Mouse (Mus musculus): Measurements from ENCODE around the gene Rcn3. TPM values are rescaled to one million over a fixed set of nuclear protein-coding genes. Genes with fewer than 3 reads are reported as not detected.

Gene Rcn3
- polyA plus RNA-seq, 1 experiment from 2014 or later: 388 TPM

DNA sequence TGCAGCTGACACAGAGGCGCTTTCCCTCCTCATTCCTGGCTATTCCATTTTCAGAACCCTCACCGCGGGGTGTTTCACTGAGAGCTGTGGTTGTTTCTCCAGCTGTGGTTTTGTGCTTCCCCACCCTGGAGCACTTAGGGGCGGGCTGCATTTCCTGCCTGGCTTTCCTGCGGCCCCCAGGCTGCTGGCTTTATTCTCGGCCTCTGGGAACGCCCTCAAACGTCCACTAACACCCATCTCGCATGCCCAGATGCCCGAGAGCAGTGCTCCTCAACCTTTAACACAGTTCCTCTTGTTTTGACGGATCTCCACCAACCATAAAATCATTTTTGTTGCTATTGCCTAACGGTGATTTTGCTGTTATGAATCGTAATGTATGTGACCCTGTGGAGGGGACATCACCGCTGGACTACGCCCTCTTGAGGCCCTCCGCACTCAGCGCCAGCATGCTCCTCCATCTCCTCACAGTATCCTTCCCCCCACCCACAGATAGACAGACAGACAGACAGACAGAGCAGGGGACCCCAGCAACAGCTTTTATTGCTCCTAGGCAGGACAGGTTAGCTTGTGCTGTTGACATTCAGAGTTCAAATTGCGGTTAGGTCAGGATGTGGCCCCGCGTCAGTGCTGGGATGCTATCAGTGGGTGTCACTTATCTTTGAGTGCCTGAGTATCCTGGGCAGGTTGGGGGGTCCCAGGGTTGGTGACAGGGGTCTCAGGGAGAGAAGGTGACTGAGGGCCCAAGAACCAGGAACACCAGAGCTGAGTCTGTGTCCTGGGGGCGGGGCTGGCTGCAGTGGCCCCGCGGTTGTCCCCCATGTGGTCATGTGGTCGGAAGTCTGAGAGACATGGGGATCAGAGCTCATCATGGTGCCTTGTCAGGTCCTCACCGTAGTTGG is 9.4 kb downstream of the Rcn3 start:
- Histone ChIP-seq H3K9ac (ENCODE audit: low read length) (no peak overlapping the region), H3K4me1 (ENCODE audit: control insufficient read depth, insufficient read depth, low read length) (0 out of 2 replicates have a peak, but pooled peaks cover 3% of the 10 kb centered on the region), H3K36me3 (ENCODE audit: control insufficient read depth, insufficient read depth, low read length) (peaks cover 13% of the 10 kb centered on the region), H3K27me3 (ENCODE audit: control insufficient read depth, insufficient read depth, low read length) (no peaks in the 10 kb centered on the region), H3K9me3 (replicated peaks; ENCODE audit: control insufficient read depth, low read length) (no peaks in the 10 kb centered on the region), H3K4me3 (replicated peaks; ENCODE audit: low read length) (no peak overlapping the region), H3K27ac (ENCODE audit: low read length) (peak overlapping the region; percentile 54), H3K4me2 (ENCODE audit: low read depth, low read length) (peak overlapping the region; percentile 2; the same call in 1 of the 2 replicates)
- 64% methylated on average over 25 of the region's 25 CpGs for WGBS
- no peak for ATAC-seq (ENCODE audit: insufficient read depth, low FRiP score)

DNA sequence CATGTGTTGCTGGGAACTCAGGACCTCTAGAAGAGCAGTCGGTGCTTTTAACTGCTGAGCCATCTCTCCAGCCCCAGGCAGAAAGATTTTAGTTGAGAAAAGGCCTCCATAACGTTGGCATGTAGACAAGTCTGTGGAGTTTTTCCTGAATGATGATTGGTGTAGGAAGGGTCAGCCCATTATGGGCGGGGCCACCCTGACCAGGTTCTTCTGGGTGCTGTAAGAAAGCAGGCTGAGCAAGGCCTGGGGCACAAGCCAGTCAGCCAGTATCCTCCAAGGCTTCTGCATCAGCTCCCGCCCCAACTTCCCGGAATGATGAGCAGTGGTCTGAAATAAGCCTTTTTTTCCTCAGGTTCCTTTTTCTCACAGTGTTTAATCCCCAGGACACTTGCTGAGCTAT is 11.0 kb downstream of the Rcn3 start:
- no peaks in the 10 kb centered on the region for H3K27me3 ChIP-seq (ENCODE audit: control insufficient read depth, insufficient read depth, low read length)
- H3K4me2 ChIP-seq (ENCODE audit: low read depth, low read length): no peak overlapping the region
- H3K36me3 ChIP-seq (ENCODE audit: control insufficient read depth, insufficient read depth, low read length): peaks cover 7% of the 10 kb centered on the region; the same call in 1 of the 2 replicates
- H3K9me3 ChIP-seq (replicated peaks; ENCODE audit: control insufficient read depth, low read length): no peaks in the 10 kb centered on the region
- 0 out of 2 replicates have a peak, but pooled peaks cover 3% of the 10 kb centered on the region for H3K4me1 ChIP-seq (ENCODE audit: control insufficient read depth, insufficient read depth, low read length)
- 52% methylated on average over 5 of the region's 5 CpGs for WGBS
- no peak overlapping the region for H3K27ac ChIP-seq (ENCODE audit: low read length)
- no peak overlapping the region for H3K4me3 ChIP-seq (replicated peaks; ENCODE audit: low read length)
- no peak overlapping the region for H3K9ac ChIP-seq (ENCODE audit: low read length)
- no peak for ATAC-seq (ENCODE audit: insufficient read depth, low FRiP score)

DNA sequence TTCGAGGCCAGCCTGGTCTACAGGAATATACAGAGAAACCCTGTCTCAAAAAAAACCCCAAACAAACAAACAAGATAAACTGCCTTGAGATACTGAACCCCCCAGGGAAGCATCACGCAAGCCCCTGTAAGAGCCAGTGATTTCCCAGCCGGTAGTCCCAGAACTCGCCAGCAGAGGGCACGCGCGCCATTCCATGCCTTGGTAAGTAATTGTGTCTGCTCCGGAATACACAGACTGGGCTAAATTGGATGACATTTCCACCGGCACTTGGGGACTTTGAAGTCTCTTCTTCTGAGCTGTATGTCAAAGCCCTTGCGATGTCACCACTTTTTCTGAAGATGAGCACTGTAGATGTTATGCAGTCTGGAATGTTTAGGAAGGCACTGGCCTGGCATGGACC is 12.2 kb downstream of the Rcn3 start:
- peaks cover 6% of the 10 kb centered on the region; the same call in 1 of the 2 replicates for H3K36me3 ChIP-seq (ENCODE audit: control insufficient read depth, insufficient read depth, low read length)
- peak; percentile 48; the same call in 1 of the 2 replicates for ATAC-seq (ENCODE audit: insufficient read depth, low FRiP score)

DNA sequence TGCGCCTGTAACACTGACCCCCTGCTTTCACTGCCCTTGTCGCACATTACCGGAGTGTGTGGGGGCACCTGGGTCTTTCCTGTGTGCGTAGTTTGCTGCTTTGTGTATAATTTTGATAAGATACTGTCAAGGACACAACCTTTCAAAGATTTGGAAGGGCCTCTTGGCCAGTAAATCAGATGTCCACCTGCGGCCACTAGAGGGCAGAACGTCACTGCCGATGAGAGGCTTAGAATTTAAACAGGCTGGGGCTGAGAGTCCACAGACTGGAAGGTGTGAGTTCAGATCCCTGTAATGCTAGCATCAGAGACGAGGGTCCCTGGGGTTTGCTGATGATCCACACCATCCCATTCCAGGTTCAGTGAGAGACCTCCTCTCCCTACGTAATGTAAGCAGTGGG is 13.5 kb downstream of the Rcn3 start:
- 29% methylated on average over 9 of the region's 9 CpGs for WGBS
- Histone ChIP-seq H3K27me3 (ENCODE audit: control insufficient read depth, insufficient read depth, low read length) (no peaks in the 10 kb centered on the region), H3K9ac (ENCODE audit: low read length) (no peak overlapping the region), H3K4me1 (ENCODE audit: control insufficient read depth, insufficient read depth, low read length) (0 out of 2 replicates have a peak, but pooled peaks cover 3% of the 10 kb centered on the region), H3K36me3 (ENCODE audit: control insufficient read depth, insufficient read depth, low read length) (peaks cover 7% of the 10 kb centered on the region; the same call in 1 of the 2 replicates), H3K27ac (ENCODE audit: low read length) (no peak overlapping the region), H3K4me2 (ENCODE audit: low read depth, low read length) (no peak overlapping the region), H3K4me3 (replicated peaks; ENCODE audit: low read length) (no peak overlapping the region), H3K9me3 (replicated peaks; ENCODE audit: control insufficient read depth, low read length) (no peaks in the 10 kb centered on the region)
- no peak for ATAC-seq (ENCODE audit: insufficient read depth, low FRiP score)

More for the DNA sequence above, 12.2 kb downstream of the Rcn3 start:
- 0 out of 2 replicates have a peak, but pooled peaks cover 3% of the 10 kb centered on the region for H3K4me1 ChIP-seq (ENCODE audit: control insufficient read depth, insufficient read depth, low read length)
- H3K9me3 ChIP-seq (replicated peaks; ENCODE audit: control insufficient read depth, low read length): no peaks in the 10 kb centered on the region
- under 1% methylated on average over 10 of the region's 10 CpGs for whole genome bisulfite sequencing
- H3K4me2 ChIP-seq (ENCODE audit: low read depth, low read length): no peak overlapping the region
- H3K27ac ChIP-seq (ENCODE audit: low read length): no peak overlapping the region
- H3K4me3 ChIP-seq (replicated peaks; ENCODE audit: low read length): no peak overlapping the region
- no peaks in the 10 kb centered on the region for H3K27me3 ChIP-seq (ENCODE audit: control insufficient read depth, insufficient read depth, low read length)
- 0 out of 2 replicates have a peak overlapping the region, but pooled peaks have one; percentile 13 for H3K9ac ChIP-seq (ENCODE audit: low read length)

DNA sequence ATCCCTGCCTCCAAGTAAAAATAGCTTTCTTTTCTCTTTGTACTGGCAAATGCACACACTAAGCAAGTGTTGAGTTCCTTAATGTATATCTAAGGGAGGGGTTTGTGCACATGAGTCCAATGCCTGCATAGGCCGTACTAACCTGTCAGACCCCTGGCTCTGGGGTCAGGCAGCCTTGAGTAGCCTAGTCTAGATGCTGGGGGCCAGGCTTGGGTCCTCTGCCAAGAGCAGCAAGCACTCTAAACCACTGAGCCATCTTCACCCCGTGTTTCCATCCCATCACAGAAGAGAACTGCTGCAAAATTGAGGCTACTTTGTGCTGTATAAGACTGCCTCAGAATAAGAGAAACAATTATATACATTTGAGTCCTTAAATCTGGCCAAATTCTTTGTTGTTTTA is 14.2 kb downstream of the Rcn3 start:
- H3K27me3 ChIP-seq (ENCODE audit: control insufficient read depth, insufficient read depth, low read length): no peaks in the 10 kb centered on the region
- no peak for ATAC-seq (ENCODE audit: insufficient read depth, low FRiP score)
- no peak overlapping the region for H3K27ac ChIP-seq (ENCODE audit: low read length)
- 84% methylated on average over 2 of the region's 2 CpGs for WGBS
- no peak overlapping the region for H3K9ac ChIP-seq (ENCODE audit: low read length)
- H3K4me1 ChIP-seq (ENCODE audit: control insufficient read depth, insufficient read depth, low read length): 0 out of 2 replicates have a peak, but pooled peaks cover 3% of the 10 kb centered on the region
- H3K9me3 ChIP-seq (replicated peaks; ENCODE audit: control insufficient read depth, low read length): no peaks in the 10 kb centered on the region
- H3K36me3 ChIP-seq (ENCODE audit: control insufficient read depth, insufficient read depth, low read length): peaks cover 7% of the 10 kb centered on the region; the same call in 1 of the 2 replicates
- no peak overlapping the region for H3K4me2 ChIP-seq (ENCODE audit: low read depth, low read length)
- no peak overlapping the region for H3K4me3 ChIP-seq (replicated peaks; ENCODE audit: low read length)

DNA sequence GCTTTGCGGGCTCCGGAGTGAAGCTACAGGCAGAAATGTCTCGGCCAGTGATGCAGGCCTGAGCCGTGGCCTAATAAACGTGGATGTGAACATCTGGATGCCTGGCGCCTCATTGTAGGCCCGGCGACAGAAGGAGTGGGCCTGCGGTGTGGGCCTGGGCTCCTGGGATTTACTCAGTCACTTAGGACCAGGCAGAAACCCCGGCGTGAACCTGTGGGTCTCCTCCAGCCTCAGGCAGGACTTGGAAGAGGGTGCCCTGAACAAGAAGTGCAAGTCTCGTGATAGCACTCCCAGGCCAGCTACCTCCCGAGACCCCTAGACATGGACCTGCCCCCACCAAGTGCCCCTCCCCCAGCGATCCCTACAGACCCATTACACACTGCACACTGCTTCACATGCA is 14.7 kb downstream of the Rcn3 start:
- 0 out of 2 replicates have a peak, but pooled peaks cover 3% of the 10 kb centered on the region for H3K4me1 ChIP-seq (ENCODE audit: control insufficient read depth, insufficient read depth, low read length)
- peaks cover 7% of the 10 kb centered on the region; the same call in 1 of the 2 replicates for H3K36me3 ChIP-seq (ENCODE audit: control insufficient read depth, insufficient read depth, low read length)
- H3K27ac ChIP-seq (ENCODE audit: low read length): no peak overlapping the region
- no peak for ATAC-seq (ENCODE audit: insufficient read depth, low FRiP score)
- no peak overlapping the region for H3K4me2 ChIP-seq (ENCODE audit: low read depth, low read length)
- H3K9me3 ChIP-seq (replicated peaks; ENCODE audit: control insufficient read depth, low read length): no peaks in the 10 kb centered on the region
- WGBS: 84% methylated on average over 14 of the region's 14 CpGs
- no peak overlapping the region for H3K9ac ChIP-seq (ENCODE audit: low read length)
- no peaks in the 10 kb centered on the region for H3K27me3 ChIP-seq (ENCODE audit: control insufficient read depth, insufficient read depth, low read length)
- H3K4me3 ChIP-seq (replicated peaks; ENCODE audit: low read length): no peak overlapping the region

DNA sequence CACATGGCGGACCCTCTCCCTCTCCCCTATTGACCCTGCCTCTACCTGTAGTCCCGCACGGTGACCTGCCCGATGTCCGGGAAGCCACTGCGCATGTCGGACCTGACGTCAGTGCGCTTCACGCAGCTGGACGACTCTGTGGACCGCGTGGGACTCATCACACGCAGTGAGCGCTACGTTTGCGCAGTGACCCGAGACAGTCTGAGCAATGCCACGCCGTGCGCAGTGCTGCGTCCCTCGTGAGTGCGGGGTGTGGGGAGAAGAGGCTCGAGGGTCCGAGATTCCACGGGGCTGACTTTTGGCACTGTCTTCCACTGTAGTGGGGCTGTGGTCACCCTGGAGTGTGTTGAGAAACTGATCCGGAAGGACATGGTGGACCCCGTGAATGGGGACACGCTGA is 15.5 kb downstream of the Rcn3 start:
- Histone ChIP-seq H3K27me3 (ENCODE audit: control insufficient read depth, insufficient read depth, low read length) (no peaks in the 10 kb centered on the region), H3K9ac (ENCODE audit: low read length) (no peak overlapping the region), H3K9me3 (replicated peaks; ENCODE audit: control insufficient read depth, low read length) (no peaks in the 10 kb centered on the region), H3K4me3 (replicated peaks; ENCODE audit: low read length) (no peak overlapping the region), H3K4me2 (ENCODE audit: low read depth, low read length) (no peak overlapping the region), H3K36me3 (ENCODE audit: control insufficient read depth, insufficient read depth, low read length) (peaks cover 7% of the 10 kb centered on the region; the same call in 1 of the 2 replicates), H3K27ac (ENCODE audit: low read length) (no peak overlapping the region), H3K4me1 (ENCODE audit: control insufficient read depth, insufficient read depth, low read length) (0 out of 2 replicates have a peak, but pooled peaks cover 3% of the 10 kb centered on the region)
- WGBS: 89% methylated on average over 30 of the region's 30 CpGs
- no peak for ATAC-seq (ENCODE audit: insufficient read depth, low FRiP score)

DNA sequence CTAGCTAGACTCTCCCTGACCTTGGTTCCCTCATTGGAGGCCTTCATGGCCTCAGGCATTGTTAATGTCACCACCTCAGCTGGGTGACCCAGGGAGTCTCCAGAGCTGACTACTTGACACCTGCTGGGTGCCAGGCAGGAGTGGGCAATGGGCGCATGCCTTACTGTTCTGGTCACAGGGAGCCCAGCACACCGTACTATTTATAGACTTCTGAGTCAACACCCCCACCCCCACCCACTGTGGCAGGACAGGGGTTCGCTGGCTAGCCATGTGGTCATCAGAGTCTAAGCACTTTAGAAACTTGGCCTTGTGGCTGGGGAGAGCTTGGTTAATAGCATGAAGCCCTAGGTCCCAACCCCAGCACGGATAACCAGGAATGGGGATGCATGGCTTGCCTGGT is 16.6 kb downstream of the Rcn3 start:
- Histone ChIP-seq H3K4me1 (ENCODE audit: control insufficient read depth, insufficient read depth, low read length) (no peaks in the 10 kb centered on the region), H3K4me2 (ENCODE audit: low read depth, low read length) (no peak overlapping the region), H3K9ac (ENCODE audit: low read length) (no peak overlapping the region), H3K27me3 (ENCODE audit: control insufficient read depth, insufficient read depth, low read length) (no peaks in the 10 kb centered on the region), H3K27ac (ENCODE audit: low read length) (no peak overlapping the region), H3K9me3 (replicated peaks; ENCODE audit: control insufficient read depth, low read length) (no peaks in the 10 kb centered on the region), H3K36me3 (ENCODE audit: control insufficient read depth, insufficient read depth, low read length) (peaks cover 7% of the 10 kb centered on the region; the same call in 1 of the 2 replicates), H3K4me3 (replicated peaks; ENCODE audit: low read length) (no peak overlapping the region)
- 74% methylated on average over 4 of the region's 4 CpGs for WGBS
- no peak for ATAC-seq (ENCODE audit: insufficient read depth, low FRiP score)

DNA sequence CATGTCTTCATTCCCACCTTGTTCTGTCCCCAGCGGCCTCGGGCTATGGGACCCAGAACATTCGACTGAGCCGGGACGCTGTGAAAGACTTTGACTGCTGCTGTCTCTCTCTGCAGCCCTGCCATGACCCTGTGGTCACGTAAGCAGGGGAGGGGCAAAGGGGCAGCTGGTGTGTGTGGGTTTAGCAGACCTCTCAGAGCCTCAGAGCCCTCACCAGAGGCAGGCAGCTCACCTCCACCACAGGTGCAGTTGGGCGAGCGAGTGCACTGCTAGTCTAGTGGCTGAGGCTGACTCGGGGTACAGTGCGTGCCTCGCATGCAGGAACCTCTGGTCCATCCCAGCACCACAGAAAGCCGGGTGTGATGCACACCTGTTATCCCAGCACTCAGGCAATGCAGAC is 18.1 kb downstream of the Rcn3 start:
- ATAC-seq (ENCODE audit: insufficient read depth, low FRiP score): no peak
- no peaks in the 10 kb centered on the region for H3K4me1 ChIP-seq (ENCODE audit: control insufficient read depth, insufficient read depth, low read length)
- no peaks in the 10 kb centered on the region for H3K27me3 ChIP-seq (ENCODE audit: control insufficient read depth, insufficient read depth, low read length)
- no peak overlapping the region for H3K9ac ChIP-seq (ENCODE audit: low read length)
- H3K9me3 ChIP-seq (replicated peaks; ENCODE audit: control insufficient read depth, low read length): no peaks in the 10 kb centered on the region
- WGBS: 88% methylated on average over 12 of the region's 12 CpGs
- H3K4me3 ChIP-seq (replicated peaks; ENCODE audit: low read length): no peak overlapping the region
- peaks cover 7% of the 10 kb centered on the region; the same call in 1 of the 2 replicates for H3K36me3 ChIP-seq (ENCODE audit: control insufficient read depth, insufficient read depth, low read length)
- no peak overlapping the region for H3K27ac ChIP-seq (ENCODE audit: low read length)
- H3K4me2 ChIP-seq (ENCODE audit: low read depth, low read length): no peak overlapping the region

Data from stomach, embryonic 16.5 days (tissue).